Mouse (Mus musculus) c-Kit-negative CD71-positive TER-119-positive erythroid progenitor cells, embryonic 14.5 days (primary cell): ENCODE measurements around the gene Zfp385a.
A peak's percentile ranks its signal among the peaks of the same experiment; 100 is the strongest.

Experiments
- DNase-seq: peaks from one replicate; pipeline ENCODE4 v3.0.0-alpha.2; 2013; ENCODE audit warnings: low read depth, low spot score

The Zfp385a gene

GRCm38 (mm10) chr15:103363809-103364208, 23.9 kb upstream of the Zfp385a start:
- no peak for DNase-seq

- no peak for DNase-seq
Measured at GRCm38 (mm10) chr15:103362950-103363349, 23.1 kb upstream of the Zfp385a start.

GRCm38 (mm10) chr15:103362333-103362732, 22.4 kb upstream of the Zfp385a start:
- no peak for DNase-seq

GRCm38 (mm10) chr15:103361269-103361668, 21.4 kb upstream of the Zfp385a start:
- DNase-seq, result no peak

GRCm38 (mm10) chr15:103359869-103360602, 20.1 kb upstream of the Zfp385a start:
- DNase-seq, result no peak

- DNase-seq, result no peak
Measured at GRCm38 (mm10) chr15:103359122-103359510, 19.2 kb upstream of the Zfp385a start.

- no peak for DNase-seq
Measured at GRCm38 (mm10) chr15:103358278-103359121, 18.6 kb upstream of the Zfp385a start.

- DNase-seq, result no peak
Measured at GRCm38 (mm10) chr15:103357817-103358216, 17.9 kb upstream of the Zfp385a start.

- no peak for DNase-seq
Measured at GRCm38 (mm10) chr15:103356130-103356529, 16.2 kb upstream of the Zfp385a start.

- no peak for DNase-seq
Measured at GRCm38 (mm10) chr15:103355420-103355819, 15.5 kb upstream of the Zfp385a start.

GRCm38 (mm10) chr15:103354690-103355089, 14.8 kb upstream of the Zfp385a start:
- no peak for DNase-seq

- DNase-seq, result no peak
Measured at GRCm38 (mm10) chr15:103353511-103354256, 13.8 kb upstream of the Zfp385a start.

- DNase-seq, result no peak
Measured at GRCm38 (mm10) chr15:103352856-103353255, 13.0 kb upstream of the Zfp385a start.

- no peak for DNase-seq
Measured at GRCm38 (mm10) chr15:103347275-103347684, 7.4 kb upstream of the Zfp385a start.

GRCm38 (mm10) chr15:103345789-103346188, 5.9 kb upstream of the Zfp385a start:
- DNase-seq, result no peak

- no peak for DNase-seq
Measured at GRCm38 (mm10) chr15:103343556-103343955, 3.7 kb upstream of the Zfp385a start.

GRCm38 (mm10) chr15:103343008-103343407, 3.1 kb upstream of the Zfp385a start:
- no peak for DNase-seq

GRCm38 (mm10) chr15:103342415-103342814, 2.5 kb upstream of the Zfp385a start:
- DNase-seq, result peak; percentile 53

- DNase-seq, result no peak
Measured at GRCm38 (mm10) chr15:103341547-103341946, 1.7 kb upstream of the Zfp385a start.

GRCm38 (mm10) chr15:103340786-103341185, 893 bp upstream of the Zfp385a start:
- DNase-seq, result no peak

- DNase-seq, result no peak
Measured at GRCm38 (mm10) chr15:103339166-103339960, 530 bp downstream of the Zfp385a start.
